Mouse (Mus musculus) limb, embryonic 14.5 days (tissue): ENCODE results near the gene Stk38. TPM values are rescaled to one million over a fixed set of nuclear protein-coding genes. Genes with fewer than 3 reads are reported as not detected.

Source experiments
- ATAC-seq: fragments of 200-750 bp; cut with Nextera tagmentation; 2 replicates; pipeline ENCODE4 v1.8.0; 2017; ENCODE audit warnings: low read depth, moderate number of reproducible peaks, moderate TSS enrichment; ENCODE audit not compliant: low FRiP score
- DNase-seq: peaks from one replicate; pipeline ENCODE4 v3.0.0-alpha.2; 2015; ENCODE audit warnings: low spot score
- H3K27ac ChIP-seq: fragments of 300-500 bp; sonication (generic); replicated peaks from 2 replicates; pipeline ENCODE4 v1.5.1; 2014; ENCODE audit warnings: low read depth, mild to moderate bottlenecking, low read length, moderate library complexity, mixed read lengths
- H3K27me3 ChIP-seq: fragments of 300-500 bp; sonication (generic); 2 replicates; pipeline ENCODE4 v1.6.1; 2014; ENCODE audit warnings: low read length, mixed read lengths; ENCODE audit not compliant: control insufficient read depth, insufficient read depth
- H3K36me3 ChIP-seq: fragments of 300-500 bp; sonication (generic); 2 replicates; pipeline ENCODE4 v1.6.1; 2014; ENCODE audit warnings: mild to moderate bottlenecking, low read length, moderate library complexity, mixed read lengths; ENCODE audit not compliant: control insufficient read depth, insufficient read depth
- H3K4me1 ChIP-seq: fragments of 300-500 bp; sonication (generic); 2 replicates; pipeline ENCODE4 v1.6.1; 2014; ENCODE audit warnings: antibody characterized with exemption, low read length, mixed read lengths; ENCODE audit not compliant: control insufficient read depth, insufficient read depth
- H3K4me2 ChIP-seq: fragments of 300-500 bp; sonication (generic); replicated peaks from 2 replicates; pipeline ENCODE4 v1.6.1; 2014; ENCODE audit warnings: low read depth, mild to moderate bottlenecking, low read length, moderate library complexity; ENCODE audit not compliant: severe bottlenecking
- H3K4me3 ChIP-seq: fragments of 300-500 bp; sonication (generic); replicated peaks from 2 replicates; pipeline ENCODE4 v1.5.1; 2014; ENCODE audit warnings: low read length
- H3K9ac ChIP-seq: fragments of 300-500 bp; sonication (generic); 2 replicates; pipeline ENCODE4 v1.6.1; 2014; ENCODE audit warnings: mild to moderate bottlenecking, low read depth, low read length, moderate library complexity; ENCODE audit not compliant: severe bottlenecking
- H3K9me3 ChIP-seq: fragments of 300-500 bp; sonication (generic); 2 replicates; pipeline ENCODE4 v1.6.1; 2016; ENCODE audit warnings: low read length; ENCODE audit not compliant: control insufficient read depth
- POLR2A ChIP-seq: fragments of 200-500 bp; IDR thresholded peaks from 2 replicates; pipeline ENCODE4 v1.8.0; 2012; ENCODE audit warnings: inconsistent platforms, mild to moderate bottlenecking, moderate library complexity, borderline replicate concordance; ENCODE audit not compliant: insufficient read depth, insufficient read length; ENCODE audit errors: extremely low read depth
- WGBS: fragments of 180-500 bp; shearing (Covaris S2); extraction: QIAGEN DNeasy Blood & Tissue Kit; methylation state at CpG from one replicate; pipeline ENCODE4 v1.1.7; 2014; 5-methylcytosine and 5-hydroxymethylcytosine counted together
- polyA plus RNA-seq, 2 experiments: library from polyadenylated mRNA; depleted of rRNA in 1 of 2; stranded (reverse) in 1 of 2; unstranded in 1 of 2; fragments of >200 nt; fragmentation: Nextera tagmentation in 1 of 2; extraction: Ambion mirVana in 1 of 2; gene quantifications; 2 replicates each; pipeline versions ENCODE4 v1.2.1 to v1.2.3; 2012 to 2014

The Stk38 gene
- polyA plus RNA-seq, 2 experiments: 86.6 to 115 TPM

DNA sequence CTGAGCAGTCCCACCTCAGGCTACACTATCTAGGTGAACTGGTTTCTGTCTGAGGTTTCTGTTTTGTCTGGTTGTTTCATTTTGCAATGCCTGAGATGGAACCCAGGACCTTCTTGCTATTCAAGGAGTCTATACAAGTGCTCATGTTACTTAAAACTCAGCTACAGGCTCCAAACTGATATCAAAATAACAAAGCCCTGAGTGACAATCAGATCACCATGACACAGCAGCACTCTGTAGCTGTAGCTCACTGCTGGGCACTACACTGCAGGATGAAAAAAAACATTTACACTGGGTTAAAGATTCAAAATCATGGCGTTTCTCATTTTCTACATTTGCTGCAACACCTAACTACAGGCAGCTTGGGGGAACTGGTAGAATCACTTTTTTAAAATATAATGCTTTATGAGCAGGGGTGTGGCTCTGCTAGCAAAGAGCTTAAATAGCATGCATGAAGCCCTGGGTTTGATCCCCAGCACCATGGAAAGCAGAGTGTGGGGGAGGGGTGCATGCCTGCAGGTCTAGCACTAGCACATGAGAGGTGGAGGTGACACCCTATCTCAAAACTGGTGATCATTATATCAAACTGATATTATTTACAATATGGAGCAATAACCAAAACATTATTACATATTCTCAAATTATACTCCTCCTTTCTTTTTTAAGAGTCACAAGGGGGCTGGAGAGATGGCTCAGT, 22.9 kb downstream of the Stk38 start:
- no peaks in the 10 kb centered on the region for H3K9me3 ChIP-seq
- H3K4me2 ChIP-seq: no peak overlapping the region
- peaks cover 86% of the 10 kb centered on the region for H3K36me3 ChIP-seq
- no peaks in the 10 kb centered on the region for H3K4me1 ChIP-seq
- DNase-seq (no peak), ATAC-seq (no peak)
- WGBS: 90% methylated on average over 1 of the region's 1 CpGs
- H3K9ac ChIP-seq: no peak overlapping the region
- no peak overlapping the region for H3K27ac ChIP-seq
- no peak overlapping the region for H3K4me3 ChIP-seq
- TF ChIP-seq POLR2A: no peak
- no peaks in the 10 kb centered on the region for H3K27me3 ChIP-seq

GRCm38 (mm10) chr17:28982591-28982990, 25.2 kb downstream of the Stk38 start:
- H3K4me3 ChIP-seq: no peak overlapping the region
- H3K9me3 ChIP-seq: no peaks in the 10 kb centered on the region
- H3K4me2 ChIP-seq: no peak overlapping the region
- no peak for TF ChIP-seq POLR2A
- ATAC-seq (no peak), DNase-seq (no peak)
- no peaks in the 10 kb centered on the region for H3K27me3 ChIP-seq
- WGBS: 41% methylated on average over 4 of the region's 4 CpGs
- no peak overlapping the region for H3K9ac ChIP-seq
- no peaks in the 10 kb centered on the region for H3K4me1 ChIP-seq
- H3K27ac ChIP-seq: no peak overlapping the region
- H3K36me3 ChIP-seq: peaks cover 86% of the 10 kb centered on the region

GRCm38 (mm10) chr17:28981081-28981480, 26.7 kb downstream of the Stk38 start:
- Histone ChIP-seq H3K27ac (no peak overlapping the region), H3K4me2 (no peak overlapping the region), H3K36me3 (peaks cover 80% of the 10 kb centered on the region), H3K4me3 (no peak overlapping the region), H3K4me1 (no peaks in the 10 kb centered on the region), H3K9me3 (no peaks in the 10 kb centered on the region), H3K9ac (no peak overlapping the region), H3K27me3 (no peaks in the 10 kb centered on the region)
- WGBS: 73% methylated on average over 4 of the region's 4 CpGs
- TF ChIP-seq POLR2A: no peak
- DNase-seq (no peak), ATAC-seq (no peak)

- 91% methylated on average over 4 of the region's 4 CpGs for WGBS
- H3K36me3 ChIP-seq: peaks cover 84% of the 10 kb centered on the region
These were observed 28.7 kb downstream of the Stk38 start for GRCm38 (mm10) chr17:28979091-28979490.

DNA sequence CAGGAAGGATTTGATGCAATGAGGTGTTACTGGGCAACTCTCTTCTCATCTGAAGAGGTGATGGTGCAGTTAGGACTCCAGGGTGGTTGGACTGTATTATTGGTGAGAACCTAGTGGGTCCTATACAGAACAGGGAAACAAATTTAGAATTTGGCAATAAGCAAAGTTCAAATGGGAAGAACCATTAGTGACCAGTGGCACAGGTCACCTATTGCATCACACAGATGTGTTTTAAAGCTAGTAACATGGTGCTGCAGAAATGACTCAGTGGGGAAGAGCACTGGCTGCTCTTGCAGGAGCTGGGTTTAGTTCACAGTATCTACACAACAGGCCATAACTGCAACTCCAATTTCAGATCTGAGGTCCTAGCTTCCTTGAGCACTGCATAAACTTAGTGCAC, 37.7 kb downstream of the Stk38 start:
- H3K9me3 ChIP-seq: no peaks in the 10 kb centered on the region
- H3K4me3 ChIP-seq: no peak overlapping the region
- no peak overlapping the region for H3K4me2 ChIP-seq
- no peak overlapping the region for H3K27ac ChIP-seq
- H3K9ac ChIP-seq: no peak overlapping the region
- peaks cover 97% of the 10 kb centered on the region for H3K36me3 ChIP-seq
- no peaks in the 10 kb centered on the region for H3K27me3 ChIP-seq
- no peak for TF ChIP-seq POLR2A
- DNase-seq (no peak), ATAC-seq (no peak)
- H3K4me1 ChIP-seq: no peaks in the 10 kb centered on the region

More at GRCm38 (mm10) chr17:28979091-28979490, 28.7 kb downstream of the Stk38 start:
- Histone ChIP-seq H3K4me2 (no peak overlapping the region), H3K9me3 (no peaks in the 10 kb centered on the region), H3K9ac (no peak overlapping the region), H3K4me3 (no peak overlapping the region), H3K27me3 (no peaks in the 10 kb centered on the region), H3K27ac (no peak overlapping the region), H3K4me1 (no peaks in the 10 kb centered on the region)
- no peak for TF ChIP-seq POLR2A
- DNase-seq: no peak
- ATAC-seq: no peak
